Mouse (Mus musculus): Measurements from ENCODE around the gene Hoxd1. TPM values are rescaled to one million over a fixed set of nuclear protein-coding genes. Genes with fewer than 3 reads are reported as not detected.

The Hoxd1 gene
- polyA plus RNA-seq, 1 experiment: not detected

- WGBS: 42% methylated on average over 9 of the region's 9 CpGs
- no peak for DNase-seq (ENCODE audit: low read depth, low spot score)
These were observed 30.8 kb upstream of the Hoxd1 start for GRCm38 (mm10) chr2:74731799-74732512.

DNA sequence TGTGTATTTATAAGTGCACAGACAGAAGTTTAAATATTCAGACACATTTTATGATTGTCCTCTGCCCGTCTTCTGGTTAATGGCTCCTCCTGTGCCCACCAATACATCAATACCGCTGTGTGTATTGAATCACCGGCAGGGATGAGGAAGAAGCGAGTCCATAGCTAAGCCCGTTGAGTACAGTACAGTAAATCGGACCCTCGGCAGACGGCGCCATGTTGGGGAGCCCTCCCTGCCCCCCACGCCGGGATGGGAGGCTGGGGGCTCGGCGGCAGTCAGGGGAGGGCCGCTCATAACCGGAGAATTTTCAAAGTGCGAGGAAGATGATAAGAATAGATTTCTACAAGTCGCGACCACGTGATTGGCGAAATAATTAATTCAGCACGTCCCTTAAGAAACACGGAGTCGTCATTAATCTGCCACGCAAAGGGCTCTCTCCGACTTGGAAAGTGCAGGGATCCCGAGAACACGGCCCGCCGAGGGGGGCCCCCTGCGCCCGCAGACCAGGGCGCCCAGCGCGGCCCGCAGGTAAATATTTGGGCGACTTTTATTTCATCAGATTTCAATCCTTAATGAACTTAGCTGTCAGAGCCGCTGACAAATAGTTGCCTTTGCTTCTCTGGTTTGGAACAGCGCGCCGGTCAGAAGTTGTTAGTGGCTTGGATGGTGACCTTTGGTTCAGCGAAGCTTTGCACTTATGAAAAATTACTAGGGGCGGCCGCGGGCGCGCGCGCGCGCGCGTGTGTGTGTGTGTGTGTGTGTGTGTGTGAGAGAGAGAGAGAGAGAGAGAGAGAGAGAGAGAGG, 30.1 kb upstream of the Hoxd1 start:
- no peak for DNase-seq (ENCODE audit: low read depth, low spot score)
- WGBS: 14% methylated on average over 52 of the region's 52 CpGs

GRCm38 (mm10) chr2:74733317-74733661, 29.5 kb upstream of the Hoxd1 start:
- DNase-seq (ENCODE audit: low read depth, low spot score): no peak
- WGBS: 15% methylated on average over 16 of the region's 16 CpGs

DNA sequence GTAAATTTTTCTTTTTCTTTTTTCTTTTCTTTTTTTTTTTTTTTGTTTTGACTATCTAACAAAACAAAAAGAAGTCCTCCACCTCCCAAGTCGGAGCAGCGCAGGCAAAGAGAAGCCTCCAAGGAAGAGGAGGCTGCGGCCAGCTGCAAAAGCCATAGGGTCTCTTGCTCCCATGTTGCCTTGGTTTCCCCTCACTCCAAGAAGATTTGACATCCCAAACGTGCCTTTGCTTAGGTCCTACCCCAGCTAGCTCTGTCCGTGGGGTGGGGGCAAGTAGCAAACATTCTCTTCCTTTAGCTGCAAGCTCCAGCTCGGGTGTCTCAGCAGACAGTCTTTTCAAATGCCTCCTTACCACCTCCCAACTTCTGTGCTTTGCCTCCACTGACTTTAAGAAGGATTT, 29.0 kb upstream of the Hoxd1 start:
- no peak for DNase-seq (ENCODE audit: low read depth, low spot score)
- 22% methylated on average over 6 of the region's 6 CpGs for WGBS

- no peak for DNase-seq (ENCODE audit: low read depth, low spot score)
- WGBS: 10% methylated on average over 13 of the region's 13 CpGs
These were observed 28.3 kb upstream of the Hoxd1 start for GRCm38 (mm10) chr2:74734451-74734850.

DNA sequence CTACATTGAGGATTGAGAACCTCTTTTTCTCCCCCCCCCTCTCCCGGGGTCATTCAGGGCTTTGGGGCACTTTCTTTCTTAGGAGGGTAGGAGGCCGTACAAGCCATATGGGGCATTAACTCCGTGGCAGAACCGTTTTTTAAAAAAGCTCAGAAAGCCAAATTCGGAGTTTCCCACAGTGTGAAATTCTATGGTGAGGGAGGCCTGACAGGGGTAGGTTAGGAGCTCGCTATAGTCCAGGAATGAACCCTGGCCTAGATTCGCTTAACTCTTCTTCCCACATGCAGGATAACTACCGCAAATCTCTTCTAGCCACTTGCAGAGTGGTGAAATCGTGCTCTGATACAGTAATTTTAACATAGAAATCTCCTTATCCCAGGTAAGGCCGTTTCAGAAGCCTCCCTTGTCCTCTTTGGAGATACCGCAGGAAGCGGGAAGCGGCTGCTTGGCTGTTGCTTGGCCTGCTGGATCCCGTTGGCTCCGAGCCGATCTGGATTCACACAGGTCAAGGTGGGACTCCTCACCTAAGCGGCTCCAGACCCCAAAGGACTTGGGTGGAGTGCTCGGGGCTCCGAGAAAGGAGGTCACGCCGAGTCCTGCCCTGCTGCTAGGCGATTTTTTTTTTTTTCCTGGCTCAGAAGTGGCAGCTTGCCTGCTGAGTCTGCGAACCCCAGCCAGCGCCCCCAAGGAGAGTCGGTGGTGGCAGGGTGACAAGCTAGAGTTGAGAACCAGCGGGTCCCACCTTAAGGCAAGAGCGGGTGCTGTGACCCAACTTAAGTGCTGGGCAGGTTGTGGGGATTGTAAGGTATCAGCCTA, 27.6 kb upstream of the Hoxd1 start:
- WGBS: 54% methylated on average over 27 of the region's 27 CpGs
- no peak for DNase-seq (ENCODE audit: low read depth, low spot score)

GRCm38 (mm10) chr2:74735851-74736687, 26.7 kb upstream of the Hoxd1 start:
- no peak for DNase-seq (ENCODE audit: low read depth, low spot score)
- 43% methylated on average over 42 of the region's 42 CpGs for WGBS

GRCm38 (mm10) chr2:74736688-74737577, 25.8 kb upstream of the Hoxd1 start:
- no peak for DNase-seq (ENCODE audit: low read depth, low spot score)
- 53% methylated on average over 15 of the region's 15 CpGs for WGBS

DNA sequence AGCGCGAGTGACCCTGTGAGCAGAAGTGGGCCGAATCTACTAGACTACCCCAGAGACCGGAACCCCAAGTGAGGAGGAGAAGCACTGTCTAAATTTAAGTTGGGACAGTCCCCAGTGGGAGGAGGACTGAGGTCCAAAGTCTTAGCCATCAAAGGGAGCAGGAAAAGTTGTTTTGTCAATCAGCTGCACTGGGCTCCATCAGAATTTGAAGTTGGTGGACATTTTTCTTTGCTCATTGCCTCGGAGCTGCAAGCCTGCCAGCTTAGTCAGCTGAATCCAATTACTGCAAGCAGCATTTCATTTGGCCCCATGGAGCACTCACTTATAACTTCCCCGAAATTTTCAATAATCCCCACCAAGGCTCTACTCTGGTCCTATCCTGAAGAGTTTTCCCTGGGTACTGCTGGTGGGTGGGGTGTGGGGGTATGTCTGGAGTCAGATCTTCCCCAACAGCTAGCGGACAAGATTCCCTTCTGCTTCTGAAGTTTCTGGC, 25.2 kb upstream of the Hoxd1 start:
- DNase-seq (ENCODE audit: low read depth, low spot score): no peak
- 71% methylated on average over 7 of the region's 7 CpGs for WGBS

DNA sequence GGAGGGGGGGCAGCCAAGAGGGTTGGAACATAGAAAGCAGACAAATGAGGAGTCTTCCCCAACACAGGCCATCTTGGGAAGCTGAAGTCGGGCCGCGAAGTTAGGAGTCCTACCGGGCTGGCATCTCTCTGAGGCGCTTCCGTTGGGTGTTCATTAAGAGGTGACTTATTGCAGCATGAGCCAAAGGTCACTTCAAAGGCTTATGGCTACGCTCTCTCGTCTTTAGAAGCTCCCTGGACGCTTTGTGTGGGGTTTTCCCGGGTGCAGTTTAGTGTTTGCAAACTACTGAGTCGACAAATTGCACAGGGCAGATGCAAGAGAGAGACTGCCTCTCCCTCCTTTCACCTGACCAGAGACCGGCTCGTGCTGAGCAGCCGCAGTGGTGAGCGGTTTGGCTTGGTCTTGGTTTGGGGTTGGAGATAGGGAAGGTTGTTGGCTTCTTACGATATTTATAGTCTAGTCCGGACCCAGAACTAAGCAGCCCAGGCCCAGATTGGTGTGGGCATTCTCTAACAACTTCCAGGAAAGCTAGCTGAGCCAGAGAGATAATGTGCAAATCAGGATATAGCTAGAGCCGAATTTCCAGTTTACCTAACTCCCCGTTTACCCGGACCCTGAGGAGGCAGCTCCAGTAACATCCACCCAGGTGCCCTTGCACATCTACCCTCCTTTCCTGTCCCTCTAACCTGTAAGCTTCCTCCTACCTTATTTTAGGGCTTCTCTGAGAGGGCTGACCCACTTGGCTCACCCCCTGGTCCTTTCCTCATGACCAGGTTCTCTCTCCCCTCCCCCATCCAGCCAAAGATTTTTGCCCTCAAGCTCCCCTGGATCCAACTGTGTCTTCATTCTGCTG, 23.9 kb upstream of the Hoxd1 start:
- DNase-seq (ENCODE audit: low read depth, low spot score): no peak
- 19% methylated on average over 20 of the region's 20 CpGs for WGBS

- no peak for DNase-seq (ENCODE audit: low read depth, low spot score)
- 50% methylated on average over 2 of the region's 2 CpGs for WGBS
These were observed 23.3 kb upstream of the Hoxd1 start for GRCm38 (mm10) chr2:74739476-74739800.

DNA sequence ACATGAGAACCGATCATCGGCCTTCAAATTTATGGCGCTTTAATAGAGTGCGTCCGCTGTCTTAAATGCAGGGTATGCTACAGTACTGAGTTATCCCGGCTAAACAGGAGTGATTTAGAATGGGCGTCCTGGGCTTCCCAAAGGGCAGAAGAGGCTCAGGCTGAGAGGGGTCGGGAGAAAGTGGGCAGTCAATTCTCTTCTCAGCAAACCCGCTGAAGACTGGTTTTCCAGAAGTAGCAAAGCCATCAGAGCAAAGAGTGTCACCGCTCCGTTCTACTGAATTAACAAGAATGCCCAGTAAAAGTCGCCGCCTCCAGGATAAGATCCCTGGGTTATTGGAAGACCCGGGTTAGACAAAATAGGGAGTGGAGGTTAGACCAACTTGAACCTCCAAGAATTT, 22.9 kb upstream of the Hoxd1 start:
- 47% methylated on average over 14 of the region's 14 CpGs for WGBS
- DNase-seq (ENCODE audit: low read depth, low spot score): no peak

DNA sequence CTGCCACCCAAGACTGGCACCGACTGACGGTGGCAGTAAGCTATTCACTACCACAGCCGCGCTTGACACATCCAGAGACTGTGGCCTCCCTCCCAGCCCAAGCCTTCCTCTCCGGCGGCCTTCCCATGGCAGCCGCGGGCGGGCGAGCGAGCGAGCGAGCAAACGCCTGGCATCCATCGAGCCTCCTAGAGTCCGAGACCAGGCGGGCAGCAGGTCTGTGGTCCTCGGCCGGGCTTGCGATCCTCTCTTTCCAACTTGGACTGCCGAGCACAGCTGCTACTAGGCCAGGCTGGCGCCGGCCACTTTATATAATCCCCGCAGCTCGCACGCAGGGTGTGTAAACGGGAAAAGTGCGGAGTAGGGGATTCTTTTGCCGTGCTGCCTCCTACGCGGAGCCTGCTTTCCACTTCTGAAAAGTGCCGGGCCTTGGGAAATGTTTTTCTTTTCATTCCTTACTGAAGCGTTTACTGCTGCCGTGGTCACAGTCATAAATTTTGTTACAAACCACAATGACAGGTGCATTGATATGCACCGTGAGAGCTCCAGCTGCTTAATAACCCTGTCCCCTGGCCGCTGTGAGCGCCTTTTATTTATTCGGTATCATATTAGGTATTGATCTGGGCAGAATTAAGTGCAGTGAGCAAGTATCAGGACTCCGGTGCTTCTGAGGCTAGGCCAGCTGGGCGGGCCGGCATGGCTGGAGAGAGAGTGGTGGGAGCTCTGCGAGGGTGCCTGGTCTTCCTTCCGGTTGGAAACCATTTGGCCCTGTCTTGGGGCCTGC, 22.3 kb upstream of the Hoxd1 start:
- 20% methylated on average over 43 of the region's 43 CpGs for WGBS
- DNase-seq (ENCODE audit: low read depth, low spot score): no peak

GRCm38 (mm10) chr2:74741252-74741978, 21.4 kb upstream of the Hoxd1 start:
- 78% methylated on average over 2 of the region's 3 CpGs for WGBS
- DNase-seq (ENCODE audit: low read depth, low spot score): no peak

GRCm38 (mm10) chr2:74741979-74742277, 20.9 kb upstream of the Hoxd1 start:
- no peak for DNase-seq (ENCODE audit: low read depth, low spot score)

GRCm38 (mm10) chr2:74745540-74746297, 17.1 kb upstream of the Hoxd1 start:
- no peak for DNase-seq (ENCODE audit: low read depth, low spot score)
- WGBS: 58% methylated on average over 6 of the region's 6 CpGs
